Mouse (Mus musculus): ENCODE results near the gene Chrne. TPM values are rescaled to one million over a fixed set of nuclear protein-coding genes. Genes with fewer than 3 reads are reported as not detected.
A peak's percentile ranks its signal among the peaks of the same experiment; 100 is the strongest.

Gene Chrne
- polyA plus RNA-seq, 1 experiment from 2014 or later, result not detected

- peaks cover 24% of the 10 kb centered on the region for H3K36me3 ChIP-seq
- no peaks in the 10 kb centered on the region for H3K27me3 ChIP-seq
- 84% methylated on average over 15 of the region's 15 CpGs for WGBS
- no peak for ATAC-seq (ENCODE audit: low FRiP score)
- no peak overlapping the region for H3K4me2 ChIP-seq
- H3K4me3 ChIP-seq, result no peak overlapping the region
- peak overlapping the region; percentile 9 for H3K27ac ChIP-seq
- H3K4me1 ChIP-seq (replicated peaks), result peaks cover 21% of the 10 kb centered on the region
- H3K9me3 ChIP-seq, result no peaks in the 10 kb centered on the region
- H3K9ac ChIP-seq, result no peak overlapping the region
Measured at GRCm38 (mm10) chr11:70594253-70594989, 24.6 kb downstream of the Chrne start.

GRCm38 (mm10) chr11:70591733-70592132 is 27.3 kb downstream of the Chrne start:
- ATAC-seq (ENCODE audit: low FRiP score), result no peak
- Histone ChIP-seq H3K4me3 (no peak overlapping the region), H3K9me3 (no peaks in the 10 kb centered on the region), H3K27ac (no peak overlapping the region), H3K4me2 (no peak overlapping the region), H3K27me3 (no peaks in the 10 kb centered on the region), H3K4me1 (replicated peaks) (peaks cover 18% of the 10 kb centered on the region), H3K9ac (no peak overlapping the region), H3K36me3 (0 out of 2 replicates have a peak, but pooled peaks cover 4% of the 10 kb centered on the region)
- WGBS, result 88% methylated on average over 1 of the region's 1 CpGs

- no peak overlapping the region for H3K4me2 ChIP-seq
- no peaks in the 10 kb centered on the region for H3K27me3 ChIP-seq
- no peak overlapping the region for H3K4me3 ChIP-seq
- no peak overlapping the region for H3K9ac ChIP-seq
- H3K4me1 ChIP-seq (replicated peaks), result peaks cover 44% of the 10 kb centered on the region
- 84% methylated on average over 5 of the region's 5 CpGs for WGBS
- H3K27ac ChIP-seq, result no peak overlapping the region
- no peak for ATAC-seq (ENCODE audit: low FRiP score)
- 0 out of 2 replicates have a peak, but pooled peaks cover 4% of the 10 kb centered on the region for H3K36me3 ChIP-seq
- no peaks in the 10 kb centered on the region for H3K9me3 ChIP-seq
Measured at GRCm38 (mm10) chr11:70586954-70587353, 32.1 kb downstream of the Chrne start.

- H3K9ac ChIP-seq, result no peak overlapping the region
Measured at GRCm38 (mm10) chr11:70586261-70586660, 32.8 kb downstream of the Chrne start.

GRCm38 (mm10) chr11:70585457-70585856 is 33.6 kb downstream of the Chrne start:
- Histone ChIP-seq H3K27ac (peak overlapping the region; percentile 30; the same call in 1 of the 2 replicates), H3K4me1 (replicated peaks) (peaks cover 40% of the 10 kb centered on the region), H3K4me3 (no peak overlapping the region), H3K36me3 (0 out of 2 replicates have a peak, but pooled peaks cover 4% of the 10 kb centered on the region), H3K9me3 (no peaks in the 10 kb centered on the region), H3K27me3 (no peaks in the 10 kb centered on the region), H3K4me2 (no peak overlapping the region), H3K9ac (peak overlapping the region; percentile 46; the same call in 1 of the 2 replicates)
- WGBS, result 40% methylated on average over 7 of the region's 7 CpGs
- ATAC-seq (ENCODE audit: low FRiP score), result no peak

More at GRCm38 (mm10) chr11:70586261-70586660, 32.8 kb downstream of the Chrne start:
- 93% methylated on average over 3 of the region's 3 CpGs for WGBS
- no peak for ATAC-seq (ENCODE audit: low FRiP score)
- H3K4me1 ChIP-seq (replicated peaks), result peaks cover 40% of the 10 kb centered on the region
- no peak overlapping the region for H3K4me3 ChIP-seq
- no peaks in the 10 kb centered on the region for H3K9me3 ChIP-seq
- H3K4me2 ChIP-seq, result no peak overlapping the region
- H3K36me3 ChIP-seq, result 0 out of 2 replicates have a peak, but pooled peaks cover 4% of the 10 kb centered on the region
- no peaks in the 10 kb centered on the region for H3K27me3 ChIP-seq
- no peak overlapping the region for H3K27ac ChIP-seq

GRCm38 (mm10) chr11:70583775-70584174 is 35.2 kb downstream of the Chrne start:
- no peak overlapping the region for H3K4me3 ChIP-seq
- H3K27ac ChIP-seq, result 0 out of 2 replicates have a peak overlapping the region, but pooled peaks have one; percentile 8
- 92% methylated on average over 7 of the region's 7 CpGs for WGBS
- H3K27me3 ChIP-seq, result no peaks in the 10 kb centered on the region
- 0 out of 2 replicates have a peak, but pooled peaks cover 4% of the 10 kb centered on the region for H3K36me3 ChIP-seq
- H3K4me1 ChIP-seq (replicated peaks), result peaks cover 54% of the 10 kb centered on the region
- ATAC-seq (ENCODE audit: low FRiP score), result no peak
- H3K9me3 ChIP-seq, result no peaks in the 10 kb centered on the region
- H3K9ac ChIP-seq, result no peak overlapping the region
- H3K4me2 ChIP-seq, result no peak overlapping the region

- 0 out of 2 replicates have a peak, but pooled peaks cover 4% of the 10 kb centered on the region for H3K36me3 ChIP-seq
- H3K9me3 ChIP-seq, result no peaks in the 10 kb centered on the region
- peak overlapping the region; percentile 8; the same call in 1 of the 2 replicates for H3K27ac ChIP-seq
- H3K27me3 ChIP-seq, result no peaks in the 10 kb centered on the region
- no peak overlapping the region for H3K4me3 ChIP-seq
- no peak overlapping the region for H3K4me2 ChIP-seq
- ATAC-seq (ENCODE audit: low FRiP score), result no peak
- no peak overlapping the region for H3K9ac ChIP-seq
- peaks cover 60% of the 10 kb centered on the region for H3K4me1 ChIP-seq (replicated peaks)
- 81% methylated on average over 6 of the region's 6 CpGs for WGBS
Measured at GRCm38 (mm10) chr11:70583022-70583714, 35.8 kb downstream of the Chrne start.

GRCm38 (mm10) chr11:70582196-70582595 is 36.8 kb downstream of the Chrne start:
- H3K4me1 ChIP-seq (replicated peaks), result peaks cover 69% of the 10 kb centered on the region
- H3K9ac ChIP-seq, result no peak overlapping the region
- H3K27me3 ChIP-seq, result no peaks in the 10 kb centered on the region
- 74% methylated on average over 3 of the region's 3 CpGs for WGBS
- H3K9me3 ChIP-seq, result no peaks in the 10 kb centered on the region
- no peaks in the 10 kb centered on the region for H3K36me3 ChIP-seq
- H3K27ac ChIP-seq, result no peak overlapping the region
- no peak for ATAC-seq (ENCODE audit: low FRiP score)
- H3K4me3 ChIP-seq, result no peak overlapping the region
- no peak overlapping the region for H3K4me2 ChIP-seq

- no peak overlapping the region for H3K4me3 ChIP-seq
- H3K27me3 ChIP-seq, result no peaks in the 10 kb centered on the region
- H3K36me3 ChIP-seq, result no peaks in the 10 kb centered on the region
- H3K4me2 ChIP-seq, result no peak overlapping the region
- ATAC-seq (ENCODE audit: low FRiP score), result no peak
- no peaks in the 10 kb centered on the region for H3K9me3 ChIP-seq
- peaks cover 68% of the 10 kb centered on the region for H3K4me1 ChIP-seq (replicated peaks)
- WGBS, result 82% methylated on average over 3 of the region's 3 CpGs
- no peak overlapping the region for H3K27ac ChIP-seq
- no peak overlapping the region for H3K9ac ChIP-seq
Measured at GRCm38 (mm10) chr11:70580921-70581320, 38.1 kb downstream of the Chrne start.

- H3K4me2 ChIP-seq, result no peak overlapping the region
- H3K9me3 ChIP-seq, result no peaks in the 10 kb centered on the region
- 0 out of 2 replicates have a peak overlapping the region, but pooled peaks have one; percentile 35 for H3K9ac ChIP-seq
- no peak overlapping the region for H3K27ac ChIP-seq
- 64% methylated on average over 5 of the region's 5 CpGs for WGBS
- no peak for ATAC-seq (ENCODE audit: low FRiP score)
- H3K4me1 ChIP-seq (replicated peaks), result peaks cover 62% of the 10 kb centered on the region
- H3K4me3 ChIP-seq, result no peak overlapping the region
- no peaks in the 10 kb centered on the region for H3K27me3 ChIP-seq
- H3K36me3 ChIP-seq, result no peaks in the 10 kb centered on the region
Measured at GRCm38 (mm10) chr11:70580358-70580720, 38.7 kb downstream of the Chrne start.

GRCm38 (mm10) chr11:70579710-70580357 is 39.2 kb downstream of the Chrne start:
- ATAC-seq (ENCODE audit: low FRiP score), result no peak
- Histone ChIP-seq H3K4me3 (no peak overlapping the region), H3K9ac (0 out of 2 replicates have a peak overlapping the region, but pooled peaks have one; percentile 35), H3K36me3 (no peaks in the 10 kb centered on the region), H3K27me3 (no peaks in the 10 kb centered on the region), H3K4me2 (no peak overlapping the region), H3K4me1 (replicated peaks) (peaks cover 57% of the 10 kb centered on the region), H3K9me3 (no peaks in the 10 kb centered on the region), H3K27ac (no peak overlapping the region)
- 86% methylated on average over 9 of the region's 9 CpGs for WGBS

GRCm38 (mm10) chr11:70578962-70579361 is 40.1 kb downstream of the Chrne start:
- H3K4me3 ChIP-seq, result no peak overlapping the region
- ATAC-seq (ENCODE audit: low FRiP score), result no peak
- H3K4me1 ChIP-seq (replicated peaks), result peaks cover 52% of the 10 kb centered on the region
- no peaks in the 10 kb centered on the region for H3K36me3 ChIP-seq
- H3K27me3 ChIP-seq, result no peaks in the 10 kb centered on the region
- no peak overlapping the region for H3K27ac ChIP-seq
- H3K9me3 ChIP-seq, result no peaks in the 10 kb centered on the region
- H3K4me2 ChIP-seq, result no peak overlapping the region
- WGBS, result 90% methylated on average over 6 of the region's 6 CpGs
- H3K9ac ChIP-seq, result no peak overlapping the region
